Mouse (Mus musculus) hindbrain, embryonic 14.5 days (tissue): ENCODE results near the gene Kirrel3. TPM values are rescaled to one million over a fixed set of nuclear protein-coding genes. Genes with fewer than 3 reads are reported as not detected.

Source experiments
- ATAC-seq: fragments of 200-750 bp; cut with Nextera tagmentation; 2 replicates; pipeline ENCODE4 v1.8.0; 2017; ENCODE audit warnings: moderate number of reproducible peaks, mild to moderate bottlenecking, moderate TSS enrichment, moderate library complexity; ENCODE audit not compliant: low FRiP score
- DNase-seq: peaks from one replicate; pipeline ENCODE4 v3.0.0-alpha.2; 2015; ENCODE audit warnings: low spot score
- H3K27ac ChIP-seq: fragments of 300-500 bp; sonication (generic); 2 replicates; pipeline ENCODE4 v1.5.1; 2014; ENCODE audit warnings: mild to moderate bottlenecking, moderate library complexity
- H3K27me3 ChIP-seq: fragments of 300-500 bp; sonication (generic); 2 replicates; pipeline ENCODE4 v1.6.1; 2014; ENCODE audit warnings: mild to moderate bottlenecking, low read length, mixed read lengths; ENCODE audit not compliant: control insufficient read depth, insufficient read depth
- H3K36me3 ChIP-seq: fragments of 300-500 bp; sonication (generic); replicated peaks from 2 replicates; pipeline ENCODE4 v1.6.1; 2014; ENCODE audit not compliant: control insufficient read depth, insufficient read depth
- H3K4me1 ChIP-seq: fragments of 300-500 bp; sonication (generic); replicated peaks from 2 replicates; pipeline ENCODE4 v1.6.1; 2014; ENCODE audit warnings: antibody characterized with exemption, low read length, mixed read lengths; ENCODE audit not compliant: control insufficient read depth, insufficient read depth
- H3K4me2 ChIP-seq: fragments of 300-500 bp; sonication (generic); replicated peaks from 2 replicates; pipeline ENCODE4 v1.6.1; 2014; ENCODE audit warnings: mild to moderate bottlenecking, moderate library complexity
- H3K4me3 ChIP-seq: fragments of 300-500 bp; sonication (generic); replicated peaks from 2 replicates; pipeline ENCODE4 v1.5.1; 2014; ENCODE audit warnings: mild to moderate bottlenecking, low read length
- H3K9ac ChIP-seq: fragments of 300-500 bp; sonication (generic); 2 replicates; pipeline ENCODE4 v1.6.1; 2014
- H3K9me3 ChIP-seq: fragments of 300-500 bp; sonication (generic); 2 replicates; pipeline ENCODE4 v1.6.1; 2016; ENCODE audit warnings: low read length; ENCODE audit not compliant: control insufficient read depth
- WGBS: fragments of 180-500 bp; shearing (Covaris S2); extraction: QIAGEN DNeasy Blood & Tissue Kit; methylation state at CpG from one replicate; pipeline ENCODE4 v1.1.7; 2014; 5-methylcytosine and 5-hydroxymethylcytosine counted together
- polyA plus RNA-seq: library from polyadenylated mRNA; unstranded; fragments of >200 nt; fragmentation: Nextera tagmentation; extraction: Ambion mirVana; gene quantifications from 2 replicates; pipeline ENCODE4 v1.2.1, GENCODE M21; 2014

Gene Kirrel3
- polyA plus RNA-seq, 1 experiment from 2014 or later = 38.8 TPM

GRCm38 (mm10) chr9:34969881-34970490 lies 484.3 kb downstream of the Kirrel3 start:
- peaks cover 6% of the 10 kb centered on the region for H3K4me1 ChIP-seq
- no peaks in the 10 kb centered on the region for H3K9me3 ChIP-seq
- no peaks in the 10 kb centered on the region for H3K36me3 ChIP-seq
- no peak overlapping the region for H3K27ac ChIP-seq
- ATAC-seq = no peak
- DNase-seq = no peak
- H3K27me3 ChIP-seq = no peaks in the 10 kb centered on the region
- H3K4me2 ChIP-seq = no peak overlapping the region
- H3K9ac ChIP-seq = no peak overlapping the region
- H3K4me3 ChIP-seq = no peak overlapping the region
- WGBS = 57% methylated on average over 6 of the region's 6 CpGs

- 96% methylated on average over 1 of the region's 1 CpGs for WGBS
- no peak for DNase-seq
- Histone ChIP-seq H3K9ac (no peak overlapping the region), H3K27me3 (no peaks in the 10 kb centered on the region), H3K27ac (no peak overlapping the region), H3K4me3 (no peak overlapping the region), H3K4me2 (no peak overlapping the region), H3K9me3 (no peaks in the 10 kb centered on the region), H3K4me1 (no peaks in the 10 kb centered on the region), H3K36me3 (no peaks in the 10 kb centered on the region)
- ATAC-seq = no peak
Observed at GRCm38 (mm10) chr9:34974326-34974725, 488.6 kb downstream of the Kirrel3 start.

- DNase-seq = no peak
- Histone ChIP-seq H3K36me3 (no peaks in the 10 kb centered on the region), H3K9me3 (no peaks in the 10 kb centered on the region), H3K27ac (no peak overlapping the region), H3K4me2 (no peak overlapping the region), H3K4me1 (no peaks in the 10 kb centered on the region), H3K9ac (no peak overlapping the region), H3K4me3 (no peak overlapping the region), H3K27me3 (no peaks in the 10 kb centered on the region)
- WGBS = 95% methylated on average over 6 of the region's 6 CpGs
- ATAC-seq = no peak
Observed at GRCm38 (mm10) chr9:34975245-34975644, 489.6 kb downstream of the Kirrel3 start.

GRCm38 (mm10) chr9:34976596-34977462 lies 491.1 kb downstream of the Kirrel3 start:
- no peak overlapping the region for H3K27ac ChIP-seq
- no peaks in the 10 kb centered on the region for H3K36me3 ChIP-seq
- WGBS = 82% methylated on average over 8 of the region's 8 CpGs
- DNase-seq (no peak), ATAC-seq (no peak)
- H3K9ac ChIP-seq = no peak overlapping the region
- H3K4me2 ChIP-seq = no peak overlapping the region
- no peaks in the 10 kb centered on the region for H3K4me1 ChIP-seq
- no peaks in the 10 kb centered on the region for H3K27me3 ChIP-seq
- H3K4me3 ChIP-seq = no peak overlapping the region
- H3K9me3 ChIP-seq = no peaks in the 10 kb centered on the region

GRCm38 (mm10) chr9:34977700-34978099 lies 492.0 kb downstream of the Kirrel3 start:
- H3K9ac ChIP-seq = no peak overlapping the region
- H3K27me3 ChIP-seq = no peaks in the 10 kb centered on the region
- no peak overlapping the region for H3K27ac ChIP-seq
- H3K4me2 ChIP-seq = no peak overlapping the region
- no peak overlapping the region for H3K4me3 ChIP-seq
- no peaks in the 10 kb centered on the region for H3K4me1 ChIP-seq
- DNase-seq (no peak), ATAC-seq (no peak)
- no peaks in the 10 kb centered on the region for H3K36me3 ChIP-seq
- H3K9me3 ChIP-seq = no peaks in the 10 kb centered on the region
- 66% methylated on average over 8 of the region's 8 CpGs for WGBS

GRCm38 (mm10) chr9:34978229-34978628 lies 492.5 kb downstream of the Kirrel3 start:
- ATAC-seq (no peak), DNase-seq (no peak)
- Histone ChIP-seq H3K36me3 (no peaks in the 10 kb centered on the region), H3K4me3 (no peak overlapping the region), H3K9ac (no peak overlapping the region), H3K9me3 (no peaks in the 10 kb centered on the region), H3K4me1 (no peaks in the 10 kb centered on the region), H3K27me3 (no peaks in the 10 kb centered on the region), H3K27ac (no peak overlapping the region), H3K4me2 (no peak overlapping the region)
- 75% methylated on average over 3 of the region's 3 CpGs for WGBS

- no peak overlapping the region for H3K4me3 ChIP-seq
- H3K9ac ChIP-seq = no peak overlapping the region
- DNase-seq (no peak), ATAC-seq (no peak)
- H3K9me3 ChIP-seq = no peaks in the 10 kb centered on the region
- no peaks in the 10 kb centered on the region for H3K36me3 ChIP-seq
- WGBS = 89% methylated on average over 5 of the region's 5 CpGs
- H3K4me1 ChIP-seq = no peaks in the 10 kb centered on the region
- H3K4me2 ChIP-seq = no peak overlapping the region
- H3K27me3 ChIP-seq = no peaks in the 10 kb centered on the region
- no peak overlapping the region for H3K27ac ChIP-seq
Observed at GRCm38 (mm10) chr9:34980516-34981265, 495.0 kb downstream of the Kirrel3 start.

GRCm38 (mm10) chr9:34983513-34984462 lies 498.1 kb downstream of the Kirrel3 start:
- H3K27ac ChIP-seq = no peak overlapping the region
- H3K4me3 ChIP-seq = no peak overlapping the region
- H3K27me3 ChIP-seq = no peaks in the 10 kb centered on the region
- H3K9ac ChIP-seq = no peak overlapping the region
- no peaks in the 10 kb centered on the region for H3K9me3 ChIP-seq
- WGBS = 42% methylated on average over 12 of the region's 12 CpGs
- H3K36me3 ChIP-seq = no peaks in the 10 kb centered on the region
- H3K4me1 ChIP-seq = no peaks in the 10 kb centered on the region
- peak; percentile 72 for DNase-seq
- no peak overlapping the region; the same call in 1 of the 2 replicates for H3K4me2 ChIP-seq
- ATAC-seq = no peak
